Mouse (Mus musculus) forebrain, embryonic 16.5 days (tissue): ENCODE results near the gene 6430628N08Rik. TPM values are rescaled to one million over a fixed set of nuclear protein-coding genes. Genes with fewer than 3 reads are reported as not detected.

ENCODE experiments used
- ATAC-seq: fragments of 200-750 bp; cut with Nextera tagmentation; 2 replicates; pipeline ENCODE4 v1.8.0; 2017; ENCODE audit warnings: mild to moderate bottlenecking, moderate library complexity
- H3K27ac ChIP-seq: fragments of 300-500 bp; sonication (generic); 2 replicates; pipeline ENCODE4 v1.5.1; 2014; ENCODE audit warnings: low read length, control low read depth
- H3K27me3 ChIP-seq: fragments of 300-500 bp; sonication (generic); replicated peaks from 2 replicates; pipeline ENCODE4 v1.6.1; 2014; ENCODE audit warnings: low read length; ENCODE audit not compliant: control insufficient read depth, insufficient read depth
- H3K36me3 ChIP-seq: fragments of 300-500 bp; sonication (generic); 2 replicates; pipeline ENCODE4 v1.6.1; 2014; ENCODE audit not compliant: control insufficient read depth, insufficient read depth
- H3K4me1 ChIP-seq: fragments of 300-500 bp; sonication (generic); replicated peaks from 2 replicates; pipeline ENCODE4 v1.6.1; 2014; ENCODE audit warnings: low read length; ENCODE audit not compliant: control insufficient read depth, insufficient read depth
- H3K4me2 ChIP-seq: fragments of 300-500 bp; sonication (generic); 2 replicates; pipeline ENCODE4 v1.6.1; 2014; ENCODE audit warnings: mild to moderate bottlenecking, low read length, control low read depth
- H3K4me3 ChIP-seq: fragments of 300-500 bp; sonication (generic); replicated peaks from 2 replicates; pipeline ENCODE4 v1.5.1; 2014; ENCODE audit warnings: mild to moderate bottlenecking, low read length, control low read depth
- H3K9ac ChIP-seq: fragments of 300-500 bp; sonication (generic); replicated peaks from 2 replicates; pipeline ENCODE4 v1.6.1; 2014; ENCODE audit warnings: low read depth, low read length, control low read depth
- H3K9me3 ChIP-seq: fragments of 300-500 bp; sonication (generic); 2 replicates; pipeline ENCODE4 v1.6.1; 2016; ENCODE audit warnings: low read length; ENCODE audit not compliant: control insufficient read depth
- WGBS: fragments of 180-500 bp; shearing (Covaris S2); extraction: QIAGEN DNeasy Blood & Tissue Kit; methylation state at CpG from one replicate; pipeline ENCODE4 v1.1.7; 2014; 5-methylcytosine and 5-hydroxymethylcytosine counted together
- polyA plus RNA-seq: library from polyadenylated mRNA; unstranded; fragments of >200 nt; fragmentation: Nextera tagmentation; extraction: Ambion mirVana; gene quantifications from 2 replicates; pipeline ENCODE4 v1.2.1, GENCODE M21; 2015

The 6430628N08Rik gene
- polyA plus RNA-seq, 1 experiment from 2014 or later = 0.47 TPM

DNA sequence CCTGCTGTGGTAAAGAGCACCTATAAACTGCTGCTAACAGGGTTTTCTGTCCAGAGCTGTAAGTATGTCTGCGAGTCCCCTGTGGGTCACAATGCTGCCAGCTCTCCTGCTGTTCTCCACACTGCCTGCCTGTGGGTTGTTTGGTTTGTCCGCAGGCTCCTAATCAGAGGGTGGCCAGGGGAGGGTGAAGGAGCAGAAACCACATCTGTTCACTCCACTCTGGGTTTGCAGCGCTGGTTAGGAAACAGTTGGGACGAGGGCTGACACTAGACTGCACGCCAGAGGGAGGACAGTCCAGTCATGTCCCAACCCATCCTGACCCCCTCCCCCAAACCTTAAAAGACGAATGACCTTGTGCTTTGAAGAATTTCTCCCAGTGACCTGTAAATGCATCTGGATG is 35.4 kb upstream of the 6430628N08Rik start:
- Histone ChIP-seq H3K4me2 (no peak overlapping the region), H3K27ac (no peak overlapping the region), H3K36me3 (no peaks in the 10 kb centered on the region), H3K27me3 (no peaks in the 10 kb centered on the region), H3K9me3 (no peaks in the 10 kb centered on the region), H3K4me1 (peaks cover 17% of the 10 kb centered on the region), H3K4me3 (no peak overlapping the region), H3K9ac (0 out of 2 replicates have a peak overlapping the region, but pooled peaks have one; percentile 18)
- no peak for ATAC-seq
- WGBS = 64% methylated on average over 6 of the region's 6 CpGs

DNA sequence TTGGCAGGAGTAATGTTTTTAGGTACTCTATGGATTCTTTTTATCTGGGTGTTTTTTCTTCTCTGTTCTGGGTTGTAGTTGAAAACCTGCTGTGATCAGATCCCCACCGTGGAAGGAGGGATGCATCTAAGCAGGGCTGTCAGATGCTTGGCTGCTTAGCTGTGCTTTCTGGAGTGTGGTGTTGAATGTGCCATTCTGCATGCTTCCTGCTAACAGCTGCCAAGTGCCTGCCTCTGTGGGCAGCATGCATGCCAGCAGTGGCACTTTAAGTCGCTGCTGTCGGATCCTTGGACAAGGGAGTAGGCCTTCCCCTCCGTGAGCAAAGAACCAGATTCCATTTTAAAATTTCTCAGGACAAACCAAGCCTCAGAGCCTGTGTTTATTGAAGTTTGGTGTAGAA is 34.9 kb upstream of the 6430628N08Rik start:
- peaks cover 2% of the 10 kb centered on the region; the same call in 1 of the 2 replicates for H3K36me3 ChIP-seq
- 0 out of 2 replicates have a peak, but pooled peaks have one; percentile 38 for ATAC-seq
- 0 out of 2 replicates have a peak overlapping the region, but pooled peaks have one; percentile 18 for H3K9ac ChIP-seq
- H3K4me2 ChIP-seq = no peak overlapping the region
- H3K4me1 ChIP-seq = peaks cover 17% of the 10 kb centered on the region
- H3K27ac ChIP-seq = no peak overlapping the region; the same call in 1 of the 2 replicates
- 37% methylated on average over 4 of the region's 4 CpGs for WGBS
- H3K27me3 ChIP-seq = no peaks in the 10 kb centered on the region
- H3K4me3 ChIP-seq = no peak overlapping the region
- H3K9me3 ChIP-seq = no peaks in the 10 kb centered on the region

DNA sequence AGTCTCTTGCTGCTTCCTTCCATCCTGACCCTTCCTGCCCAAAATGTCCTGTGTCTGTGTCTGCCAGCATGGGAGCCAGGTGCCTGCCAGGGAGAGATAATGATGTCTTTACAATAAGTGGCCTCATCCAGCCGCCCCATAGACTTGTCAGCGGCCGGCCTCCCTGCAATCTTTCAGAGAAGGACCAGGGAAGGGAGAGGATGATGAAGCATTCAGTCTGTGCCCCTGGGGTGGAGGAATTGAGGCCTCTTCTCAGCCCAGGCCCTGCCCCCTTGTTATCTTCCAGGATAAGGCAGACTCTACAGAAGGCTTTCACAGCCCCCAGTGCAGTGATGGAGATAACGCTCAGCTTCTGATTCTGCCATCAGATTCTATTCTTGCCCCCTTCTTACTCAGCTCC is 34.2 kb upstream of the 6430628N08Rik start:
- H3K4me3 ChIP-seq = no peak overlapping the region
- peaks cover 2% of the 10 kb centered on the region; the same call in 1 of the 2 replicates for H3K36me3 ChIP-seq
- no peak overlapping the region for H3K27ac ChIP-seq
- no peak for ATAC-seq
- H3K4me1 ChIP-seq = peaks cover 17% of the 10 kb centered on the region
- H3K9ac ChIP-seq = no peak overlapping the region
- H3K27me3 ChIP-seq = no peaks in the 10 kb centered on the region
- no peaks in the 10 kb centered on the region for H3K9me3 ChIP-seq
- H3K4me2 ChIP-seq = no peak overlapping the region
- WGBS = 48% methylated on average over 4 of the region's 4 CpGs

DNA sequence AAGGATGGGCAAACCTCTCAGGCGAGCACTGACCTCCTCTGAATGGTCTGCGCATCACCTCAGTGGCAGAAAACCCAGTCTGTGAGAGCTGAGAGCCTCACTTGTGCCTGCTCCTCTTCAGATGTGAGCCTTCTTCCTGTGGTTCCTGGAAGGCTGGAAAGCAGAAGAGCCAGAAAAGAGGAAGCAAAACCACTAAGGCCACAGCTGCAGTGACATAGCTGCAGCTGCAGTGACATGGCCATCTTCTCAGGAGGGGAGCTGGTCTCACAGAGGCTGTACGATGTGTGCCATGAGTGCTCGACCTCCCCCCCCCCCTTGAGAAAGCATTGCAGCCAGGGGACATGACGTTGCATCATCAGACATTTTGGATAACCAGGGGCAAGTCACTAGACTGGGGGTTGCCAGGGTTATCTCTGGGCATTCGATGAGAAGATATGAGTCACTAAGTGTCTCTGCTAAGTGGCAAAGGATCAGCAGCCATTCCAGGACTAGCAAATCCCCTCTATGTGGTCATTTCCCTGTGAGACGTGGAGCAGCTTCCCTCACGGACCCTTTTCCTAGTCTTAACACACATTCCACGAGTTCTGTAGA is 33.1 kb upstream of the 6430628N08Rik start:
- H3K4me2 ChIP-seq = no peak overlapping the region
- H3K36me3 ChIP-seq = peaks cover 2% of the 10 kb centered on the region; the same call in 1 of the 2 replicates
- H3K27ac ChIP-seq = no peak overlapping the region
- H3K27me3 ChIP-seq = no peaks in the 10 kb centered on the region
- no peak overlapping the region for H3K4me3 ChIP-seq
- H3K9me3 ChIP-seq = no peaks in the 10 kb centered on the region
- 89% methylated on average over 9 of the region's 9 CpGs for WGBS
- no peak overlapping the region for H3K9ac ChIP-seq
- no peak for ATAC-seq
- H3K4me1 ChIP-seq = peaks cover 17% of the 10 kb centered on the region

DNA sequence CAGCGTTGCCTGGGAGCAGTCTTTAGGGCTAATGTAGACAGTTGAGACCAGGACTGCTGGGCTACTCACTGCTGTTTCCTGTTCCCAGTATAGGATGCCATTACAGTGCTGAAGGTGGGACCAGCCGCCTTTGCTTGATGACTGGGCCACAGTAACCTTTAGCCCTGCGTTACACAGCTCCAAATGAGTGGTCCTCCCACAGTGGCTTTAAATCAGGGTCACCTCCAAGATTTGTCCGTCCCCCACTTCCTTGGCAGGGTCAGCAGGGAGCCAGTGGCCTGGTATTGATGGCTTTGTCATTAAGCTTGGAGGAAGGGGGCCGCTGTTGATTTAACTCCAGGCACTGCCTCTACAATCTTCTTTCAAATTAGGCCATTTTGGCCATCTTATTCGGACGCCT is 27.1 kb upstream of the 6430628N08Rik start:
- H3K9me3 ChIP-seq = no peaks in the 10 kb centered on the region
- no peaks in the 10 kb centered on the region for H3K27me3 ChIP-seq
- no peak overlapping the region for H3K9ac ChIP-seq
- peaks cover 6% of the 10 kb centered on the region; the same call in 1 of the 2 replicates for H3K36me3 ChIP-seq
- ATAC-seq = no peak
- H3K27ac ChIP-seq = no peak overlapping the region
- no peaks in the 10 kb centered on the region for H3K4me1 ChIP-seq
- H3K4me2 ChIP-seq = no peak overlapping the region
- 60% methylated on average over 7 of the region's 7 CpGs for WGBS
- H3K4me3 ChIP-seq = no peak overlapping the region

DNA sequence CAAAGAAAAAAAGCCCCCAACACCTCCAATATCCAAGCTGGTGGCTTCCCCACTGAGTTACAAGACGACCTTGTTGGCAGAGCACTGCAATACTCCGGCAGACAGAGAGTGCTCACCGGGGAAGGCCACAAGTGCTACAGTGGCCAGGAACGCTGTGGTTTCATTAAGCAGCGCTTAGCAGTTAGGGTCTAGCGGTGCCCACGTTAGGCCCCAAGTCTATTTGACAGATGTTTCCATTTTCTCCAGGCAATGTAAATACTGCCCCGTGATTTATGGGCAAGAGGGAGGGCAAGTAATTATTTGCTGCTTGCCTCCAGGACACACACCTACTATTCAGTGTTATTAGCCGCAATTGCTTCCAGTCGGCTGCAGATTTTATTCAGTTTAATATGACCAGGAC is 26.6 kb upstream of the 6430628N08Rik start:
- H3K4me2 ChIP-seq = no peak overlapping the region
- no peak for ATAC-seq
- 42% methylated on average over 10 of the region's 10 CpGs for WGBS

DNA sequence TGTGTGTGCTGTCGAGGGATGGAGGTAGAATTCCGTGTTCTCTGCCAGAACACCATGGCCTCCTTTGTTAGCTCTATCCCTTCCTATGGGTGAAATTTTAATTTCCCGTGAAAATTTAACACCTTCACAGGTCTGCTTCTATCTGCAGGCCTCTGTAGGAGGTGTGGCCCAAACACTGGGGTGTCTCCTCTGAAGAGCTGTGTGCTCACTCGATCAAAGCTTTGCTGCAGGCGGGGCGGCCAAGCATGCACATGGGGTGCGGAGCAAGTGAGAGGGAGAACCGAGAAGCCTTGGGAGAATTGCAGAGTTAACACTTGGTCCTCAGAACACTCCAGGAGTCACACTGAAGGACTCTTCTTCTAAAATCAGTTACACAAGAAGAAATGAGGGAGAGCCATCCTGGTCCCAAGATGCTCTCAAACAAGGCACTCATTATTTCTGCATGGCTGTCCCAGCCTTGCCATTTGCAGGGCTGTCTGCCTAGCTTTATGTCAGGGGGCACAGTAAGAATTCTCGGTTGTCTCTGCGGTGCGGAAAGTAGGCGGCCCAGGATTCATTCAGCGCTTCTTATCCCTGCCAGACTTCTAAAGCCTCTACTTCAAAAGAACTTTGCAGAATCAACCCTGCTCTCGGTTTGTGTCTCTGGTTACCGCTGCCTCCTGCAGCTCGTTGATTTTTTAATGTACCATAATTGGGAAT is 20.8 kb upstream of the 6430628N08Rik start:
- peaks cover 6% of the 10 kb centered on the region for H3K36me3 ChIP-seq
- no peaks in the 10 kb centered on the region for H3K9me3 ChIP-seq
- ATAC-seq = peak; percentile 10; the same call in 1 of the 2 replicates
- no peaks in the 10 kb centered on the region for H3K27me3 ChIP-seq
- no peak overlapping the region for H3K9ac ChIP-seq
- no peak overlapping the region for H3K27ac ChIP-seq
- peaks cover 6% of the 10 kb centered on the region for H3K4me1 ChIP-seq
- no peak overlapping the region for H3K4me3 ChIP-seq
- H3K4me2 ChIP-seq = no peak overlapping the region
- 12% methylated on average over 16 of the region's 16 CpGs for WGBS

More for the DNA sequence above, 26.6 kb upstream of the 6430628N08Rik start:
- Histone ChIP-seq H3K9me3 (no peaks in the 10 kb centered on the region), H3K4me1 (no peaks in the 10 kb centered on the region), H3K4me3 (no peak overlapping the region), H3K9ac (no peak overlapping the region), H3K27ac (no peak overlapping the region), H3K36me3 (peaks cover 6% of the 10 kb centered on the region; the same call in 1 of the 2 replicates), H3K27me3 (no peaks in the 10 kb centered on the region)

DNA sequence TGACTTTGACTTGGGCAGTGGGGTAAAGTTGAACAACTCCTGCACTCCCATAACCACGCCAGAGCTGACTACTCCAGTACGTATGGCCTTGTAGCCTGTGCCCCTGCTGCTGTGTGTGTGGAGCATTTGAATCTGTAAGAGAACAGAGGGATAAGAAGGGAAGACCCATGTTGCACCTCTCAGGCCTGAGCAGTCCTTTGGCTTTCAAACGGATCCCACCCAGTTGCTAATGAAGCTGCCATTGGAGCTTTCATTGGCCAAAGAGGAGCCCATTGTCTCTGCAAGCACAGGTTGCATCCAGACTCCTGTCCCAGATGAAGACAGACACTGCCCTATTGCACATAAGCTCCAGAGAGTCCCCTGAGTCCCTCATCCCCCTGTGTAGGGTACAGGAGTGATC is 17.2 kb upstream of the 6430628N08Rik start:
- Histone ChIP-seq H3K4me1 (peaks cover 13% of the 10 kb centered on the region), H3K4me2 (no peak overlapping the region), H3K27ac (no peak overlapping the region), H3K9ac (no peak overlapping the region), H3K27me3 (no peaks in the 10 kb centered on the region), H3K36me3 (peaks cover 2% of the 10 kb centered on the region), H3K9me3 (no peaks in the 10 kb centered on the region), H3K4me3 (no peak overlapping the region)
- 73% methylated on average over 3 of the region's 3 CpGs for WGBS
- no peak for ATAC-seq

DNA sequence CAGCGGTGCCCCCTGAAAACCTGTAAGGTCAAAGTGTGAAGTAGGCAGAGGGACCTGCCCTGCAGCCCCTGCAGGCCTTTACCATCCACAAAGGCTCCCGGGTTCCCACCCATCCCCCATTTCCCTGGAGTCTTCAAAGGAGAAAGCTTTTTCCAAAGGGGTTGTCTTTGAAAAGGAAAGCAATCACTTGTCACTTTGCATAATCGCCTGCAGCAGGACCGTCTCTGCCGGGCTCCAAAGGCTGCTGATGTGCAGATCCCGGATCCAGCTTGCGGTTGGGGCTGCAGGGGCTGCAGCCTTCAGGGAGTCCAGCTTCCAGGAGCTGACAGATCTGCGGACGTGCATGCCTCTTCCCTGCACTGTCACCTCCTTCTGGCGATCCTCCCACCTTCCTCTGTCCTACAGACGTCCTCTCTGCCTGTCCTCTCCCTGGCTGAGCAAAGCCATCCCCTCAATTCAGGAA is 12.2 kb upstream of the 6430628N08Rik start:
- peak overlapping the region; percentile 10; the same call in 1 of the 2 replicates for H3K4me2 ChIP-seq
- H3K4me3 ChIP-seq = no peak overlapping the region
- H3K36me3 ChIP-seq = no peaks in the 10 kb centered on the region; the same call in none of the 2 replicates
- H3K4me1 ChIP-seq = peaks cover 19% of the 10 kb centered on the region
- H3K27me3 ChIP-seq = no peaks in the 10 kb centered on the region
- WGBS = 2% methylated on average over 11 of the region's 11 CpGs
- peak overlapping the region; percentile 40; the same call in 1 of the 2 replicates for H3K9ac ChIP-seq
- peak; percentile 45 for ATAC-seq
- H3K9me3 ChIP-seq = no peaks in the 10 kb centered on the region
- H3K27ac ChIP-seq = peak overlapping the region; percentile 19; the same call in 1 of the 2 replicates
